Mouse (Mus musculus) spleen, adult 2 months (tissue): ENCODE data around the gene Peli2.

Experiments
- CTCF ChIP-seq: fragments of 200-500 bp; IDR thresholded peaks from 2 replicates; pipeline ENCODE4 v1.5.1; 2011; ENCODE audit warnings: mild to moderate bottlenecking, inconsistent platforms; ENCODE audit not compliant: insufficient read depth, insufficient read length, insufficient replicate concordance; ENCODE audit errors: extremely low read depth
- POLR2A ChIP-seq: fragments of 200-500 bp; IDR thresholded peaks from 2 replicates; pipeline ENCODE4 v1.6.1; 2011; ENCODE audit warnings: low read depth, low read length, inconsistent platforms

DNA sequence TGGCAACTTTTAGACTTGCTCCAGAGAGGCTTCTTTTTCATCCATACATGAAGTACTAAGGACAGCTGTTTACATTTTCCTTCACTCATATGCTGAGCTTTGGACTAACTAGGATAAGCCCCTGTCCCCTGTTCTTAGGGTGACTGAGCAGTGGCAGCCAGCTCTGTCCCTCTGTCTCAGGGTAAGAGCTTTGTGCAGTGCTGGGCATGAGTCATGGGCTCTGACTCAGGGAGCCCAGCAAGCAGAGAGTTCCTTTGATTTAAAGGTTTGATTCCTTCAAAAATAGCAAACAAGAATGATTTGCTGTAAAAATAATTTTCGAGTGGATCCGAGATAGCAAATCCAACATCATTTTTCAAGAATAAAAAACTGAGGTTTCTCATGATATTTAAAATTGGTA lies 128.8 kb downstream of the Peli2 start:
- TF ChIP-seq CTCF: no peak
- TF ChIP-seq POLR2A: no peak
